In the genomic region with DNA sequence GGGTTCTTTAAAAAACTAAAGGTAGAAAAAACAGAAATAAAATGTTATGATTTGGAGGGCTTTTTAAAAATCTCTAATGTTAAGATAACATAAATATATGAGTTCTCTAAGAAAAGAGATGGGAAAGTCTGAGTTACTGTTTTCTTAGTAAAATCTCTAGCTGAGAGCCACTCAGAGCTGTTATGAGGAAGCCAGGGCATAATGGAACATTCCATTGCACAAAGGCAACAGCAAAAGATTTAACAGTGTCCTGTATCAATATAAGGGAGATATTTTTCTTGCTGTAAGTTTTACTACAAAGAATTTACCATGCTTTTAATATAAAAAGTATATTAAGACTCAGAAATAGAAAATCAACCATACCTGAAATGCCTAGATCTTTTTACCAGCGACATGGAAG, we compare ENCODE assay signal across 24 mouse cellular contexts.
DNase-seq lines count a peak whose midpoint lies in the region; ATAC-seq and TF ChIP-seq lines count a peak whose summit lies in the region.
"Had no signal": no experiment of that assay in that cellular context is flagged by ENCODE, and none has a peak within 500 bp of the region (broad histone marks: within the 10 kb centered on the region; RNA-seq: fewer than 3 reads in every experiment).

No protein-coding gene starts in this region.

- TF ChIP-seq CTCF in layer of hippocampus, adult 2 months (conservative IDR thresholded peaks at IDR 0.05), result no peak
- no peak for TF ChIP-seq CTCF in left cerebral cortex, adult 2 months (IDR thresholded peaks at IDR 0.05)

- H3K4me3 ChIP-seq in layer of hippocampus, adult 2 months, result no peak overlapping the region
- no peak overlapping the region for H3K4me3 ChIP-seq in left cerebral cortex, adult 2 months
- H3K4me3 ChIP-seq: embryonic facial prominence, embryonic 13.5 days; gastrocnemius, adult 2 months; hindbrain, embryonic 12.5 days; limb, embryonic 10.5 days; midbrain, embryonic 13.5 days; neural tube, embryonic 13.5 days; stomach, embryonic 15.5 days had no signal

- intact Hi-C loops in left cerebral cortex, adult 2 months (cut with DNase I), result no loop called here

- peak; percentile 56 for DNase-seq in 3T3-L1 (ENCODE audit: low read depth, low spot score)
- peak; percentile 19 for DNase-seq in CD4-positive helper T cell, adult 2 months (ENCODE audit: low read depth, low spot score)
- peak; percentile 23 for DNase-seq in mesoderm, embryonic 11.5 days (ENCODE audit: low read depth, low spot score)
- no peak for DNase-seq in cerebellum, postnatal 4 days (ENCODE audit: low spot score in 2 of 2)
- no peak for DNase-seq in layer of hippocampus, adult 2 months (ENCODE audit: low spot score in 2 of 2)
- DNase-seq in left cerebral cortex, adult 2 months (ENCODE audit: extremely low spot score in 1 of 2, low spot score in 2 of 2), result no peak
- DNase-seq: adrenal gland, postnatal 10 days; cerebellum, adult 9-11 months; forebrain, postnatal 0 days; gastrocnemius, adult 2 months; heart, postnatal 10 days; kidney, postnatal 10 days; lung, adult 2 months; right cerebral cortex, postnatal 14 days; thymus, adult 2 months had no signal

- no peak overlapping the region for H3K27ac ChIP-seq in layer of hippocampus, adult 2 months
- no peak overlapping the region for H3K27ac ChIP-seq in left cerebral cortex, adult 2 months
- H3K27ac ChIP-seq: embryonic facial prominence, embryonic 13.5 days; gastrocnemius, adult 2 months; hindbrain, embryonic 12.5 days; limb, embryonic 10.5 days; macrophage; midbrain, embryonic 13.5 days; neural tube, embryonic 13.5 days; stomach, embryonic 15.5 days had no signal

- peak; percentile 59 for ATAC-seq in activated CD4-positive, CD25-positive, alpha-beta regulatory T cell, adult 4 months
- ATAC-seq: forebrain, postnatal 0 days; intestine, postnatal 0 days; midbrain, embryonic 13.5 days had no signal

Comparison
In these comparisons a context has a peak if more than half of its experiments do, and no peak if none do; other contexts are left out.
1. DNase-seq: peak in 3T3-L1 (single experiment), CD4-positive helper T cell, adult 2 months (single experiment) and mesoderm, embryonic 11.5 days (single experiment); none in cerebellum, postnatal 4 days (0 of 2), layer of hippocampus, adult 2 months (0 of 2) and left cerebral cortex, adult 2 months (0 of 2).